Mouse (Mus musculus) megakaryocyte, embryonic 14.5 days (primary cell): ENCODE measurements around the gene Ptpn14.

Experiments used
- FLI1 ChIP-seq: IDR thresholded peaks from 2 replicates; pipeline ENCODE4 v1.6.1; 2012; ENCODE audit warnings: low read length, inconsistent platforms, mixed read lengths
- GATA1 ChIP-seq: IDR thresholded peaks from 3 replicates; pipeline ENCODE4 v1.6.1; 2012; ENCODE audit warnings: mixed read lengths, low read length, inconsistent platforms, borderline replicate concordance

- TF ChIP-seq GATA1: no peak
- TF ChIP-seq FLI1: no peak
Observed at GRCm38 (mm10) chr1:189703156-189703555, 24.9 kb upstream of the Ptpn14 start.
